Mouse (Mus musculus): ENCODE data around the gene Dhx37.

Dhx37 gene

GRCm38 (mm10) chr5:125433793-125434337 lies at the start of gene Dhx37:
Gene Dhx37 (minus strand): TSS chr5:125434121.
- peak; percentile 95 for DNase-seq (ENCODE audit: low spot score)

GRCm38 (mm10) chr5:125482474-125482873 lies 48.6 kb upstream of the Dhx37 start:
- no peak for DNase-seq (ENCODE audit: low spot score)

- no peak for DNase-seq (ENCODE audit: low spot score)
Measured at GRCm38 (mm10) chr5:125480434-125481231, 46.7 kb upstream of the Dhx37 start.

- no peak for DNase-seq (ENCODE audit: low spot score)
Measured at GRCm38 (mm10) chr5:125479376-125479775, 45.5 kb upstream of the Dhx37 start.

GRCm38 (mm10) chr5:125478037-125478436 lies 44.1 kb upstream of the Dhx37 start:
- DNase-seq (ENCODE audit: low spot score), result no peak

GRCm38 (mm10) chr5:125477533-125477932 lies 43.6 kb upstream of the Dhx37 start:
- DNase-seq (ENCODE audit: low spot score), result peak; percentile 18

GRCm38 (mm10) chr5:125476799-125477198 lies 42.9 kb upstream of the Dhx37 start:
- DNase-seq (ENCODE audit: low spot score), result no peak

GRCm38 (mm10) chr5:125476286-125476625 lies 42.3 kb upstream of the Dhx37 start:
- DNase-seq (ENCODE audit: low spot score), result no peak

- peak; percentile 97 for DNase-seq (ENCODE audit: low spot score)
Measured at GRCm38 (mm10) chr5:125475601-125476285, 41.8 kb upstream of the Dhx37 start, which contains the start of gene Aacs. Gene Aacs (plus strand): TSS chr5:125475814.

- no peak for DNase-seq (ENCODE audit: low spot score)
Measured at GRCm38 (mm10) chr5:125475030-125475429, 41.1 kb upstream of the Dhx37 start.

- DNase-seq (ENCODE audit: low spot score), result no peak
Measured at GRCm38 (mm10) chr5:125472796-125473475, 39.0 kb upstream of the Dhx37 start.

- no peak for DNase-seq (ENCODE audit: low spot score)
Measured at GRCm38 (mm10) chr5:125470713-125471112, 36.8 kb upstream of the Dhx37 start.

- no peak for DNase-seq (ENCODE audit: low spot score)
Measured at GRCm38 (mm10) chr5:125467261-125467660, 33.3 kb upstream of the Dhx37 start.

GRCm38 (mm10) chr5:125466483-125466882 lies 32.6 kb upstream of the Dhx37 start:
- DNase-seq (ENCODE audit: low spot score), result no peak

GRCm38 (mm10) chr5:125465701-125466106 lies 31.8 kb upstream of the Dhx37 start:
- peak; percentile 98 for DNase-seq (ENCODE audit: low spot score)

GRCm38 (mm10) chr5:125465192-125465591 lies 31.3 kb upstream of the Dhx37 start:
- no peak for DNase-seq (ENCODE audit: low spot score)

GRCm38 (mm10) chr5:125461868-125462445 lies 28.0 kb upstream of the Dhx37 start:
- DNase-seq (ENCODE audit: low spot score), result peak; percentile 58

- DNase-seq (ENCODE audit: low spot score), result no peak
Measured at GRCm38 (mm10) chr5:125460574-125460973, 26.7 kb upstream of the Dhx37 start.

GRCm38 (mm10) chr5:125457538-125457937 lies 23.6 kb upstream of the Dhx37 start:
- DNase-seq (ENCODE audit: low spot score), result no peak

GRCm38 (mm10) chr5:125456100-125456499 lies 22.2 kb upstream of the Dhx37 start:
- no peak for DNase-seq (ENCODE audit: low spot score)

- DNase-seq (ENCODE audit: low spot score), result no peak
Measured at GRCm38 (mm10) chr5:125452573-125452972, 18.7 kb upstream of the Dhx37 start.

GRCm38 (mm10) chr5:125449306-125449705 lies 15.4 kb upstream of the Dhx37 start:
- DNase-seq (ENCODE audit: low spot score), result no peak

Data from lung, postnatal 25 days (tissue).